Mouse (Mus musculus): ENCODE measurements around the gene Mmrn2. TPM values are rescaled to one million over a fixed set of nuclear protein-coding genes. Genes with fewer than 3 reads are reported as not detected.
A peak's percentile ranks its signal among the peaks of the same experiment; 100 is the strongest.

Mmrn2 gene
- polyA plus RNA-seq, 1 experiment: not detected

- no peak overlapping the region for H3K27ac ChIP-seq (ENCODE audit: insufficient read depth, low read depth, low read length)
- H3K4me3 ChIP-seq (ENCODE audit: insufficient read depth, low read depth, low read length): no peak overlapping the region
- no peak for TF ChIP-seq CTCF (IDR thresholded peaks at IDR 0.05; ENCODE audit: insufficient read depth, low read depth, low read length)
- TF ChIP-seq POLR2A (IDR thresholded peaks at IDR 0.05; ENCODE audit: insufficient read depth, low read depth, low read length): no peak
- 72% methylated on average over 3 of the region's 3 CpGs for WGBS
- H3K4me1 ChIP-seq (ENCODE audit: control insufficient read depth, insufficient read depth, low read length): no peaks in the 10 kb centered on the region; the same call in 1 of the 2 replicates
Observed at GRCm38 (mm10) chr14:34370203-34370602, 5.1 kb upstream of the Mmrn2 start.

GRCm38 (mm10) chr14:34370921-34371320, 4.3 kb upstream of the Mmrn2 start:
- Histone ChIP-seq H3K4me3 (ENCODE audit: insufficient read depth, low read depth, low read length) (no peak overlapping the region), H3K27ac (ENCODE audit: insufficient read depth, low read depth, low read length) (no peak overlapping the region), H3K4me1 (ENCODE audit: control insufficient read depth, insufficient read depth, low read length) (no peaks in the 10 kb centered on the region; the same call in 1 of the 2 replicates)
- 92% methylated on average over 3 of the region's 3 CpGs for WGBS
- TF ChIP-seq POLR2A (IDR thresholded peaks at IDR 0.05; ENCODE audit: insufficient read depth, low read depth, low read length) (no peak), CTCF (IDR thresholded peaks at IDR 0.05; ENCODE audit: insufficient read depth, low read depth, low read length) (no peak)

GRCm38 (mm10) chr14:34371763-34372162, 3.5 kb upstream of the Mmrn2 start:
- Histone ChIP-seq H3K4me3 (ENCODE audit: insufficient read depth, low read depth, low read length) (no peak overlapping the region), H3K4me1 (ENCODE audit: control insufficient read depth, insufficient read depth, low read length) (no peaks in the 10 kb centered on the region; the same call in 1 of the 2 replicates), H3K27ac (ENCODE audit: insufficient read depth, low read depth, low read length) (no peak overlapping the region)
- WGBS: 86% methylated on average over 2 of the region's 2 CpGs
- TF ChIP-seq CTCF (IDR thresholded peaks at IDR 0.05; ENCODE audit: insufficient read depth, low read depth, low read length): no peak
- TF ChIP-seq POLR2A (IDR thresholded peaks at IDR 0.05; ENCODE audit: insufficient read depth, low read depth, low read length): no peak

GRCm38 (mm10) chr14:34372646-34373045, 2.6 kb upstream of the Mmrn2 start:
- WGBS: 90% methylated on average over 6 of the region's 6 CpGs

GRCm38 (mm10) chr14:34373581-34373980, 1.7 kb upstream of the Mmrn2 start:
- Histone ChIP-seq H3K4me1 (ENCODE audit: control insufficient read depth, insufficient read depth, low read length) (peaks cover 2% of the 10 kb centered on the region), H3K4me3 (ENCODE audit: insufficient read depth, low read depth, low read length) (no peak overlapping the region)
- 93% methylated on average over 6 of the region's 6 CpGs for WGBS

More at GRCm38 (mm10) chr14:34372646-34373045, 2.6 kb upstream of the Mmrn2 start:
- 0 out of 2 replicates have a peak, but pooled peaks have one; percentile 11 for TF ChIP-seq CTCF (IDR thresholded peaks at IDR 0.05; ENCODE audit: insufficient read depth, low read depth, low read length)
- TF ChIP-seq POLR2A (IDR thresholded peaks at IDR 0.05; ENCODE audit: insufficient read depth, low read depth, low read length): no peak
- no peak overlapping the region for H3K27ac ChIP-seq (ENCODE audit: insufficient read depth, low read depth, low read length)
- H3K4me1 ChIP-seq (ENCODE audit: control insufficient read depth, insufficient read depth, low read length): no peaks in the 10 kb centered on the region; the same call in 1 of the 2 replicates
- no peak overlapping the region for H3K4me3 ChIP-seq (ENCODE audit: insufficient read depth, low read depth, low read length)

GRCm38 (mm10) chr14:34374577-34374976, 688 bp upstream of the Mmrn2 start, which contains the start of gene Sncg:
TSS of gene Sncg (minus strand) at chr14:34374789.
- peaks cover 7% of the 10 kb centered on the region for H3K4me1 ChIP-seq (ENCODE audit: control insufficient read depth, insufficient read depth, low read length)
- WGBS: 61% methylated on average over 10 of the region's 10 CpGs
- no peak for TF ChIP-seq POLR2A (IDR thresholded peaks at IDR 0.05; ENCODE audit: insufficient read depth, low read depth, low read length)
- TF ChIP-seq CTCF (IDR thresholded peaks at IDR 0.05; ENCODE audit: insufficient read depth, low read depth, low read length): no peak
- no peak within 1 kb of the TSS for H3K4me3 ChIP-seq (ENCODE audit: insufficient read depth, low read depth, low read length)
- H3K27ac ChIP-seq (ENCODE audit: insufficient read depth, low read depth, low read length): no peak within 1 kb of the TSS

More at GRCm38 (mm10) chr14:34373581-34373980, 1.7 kb upstream of the Mmrn2 start:
- H3K27ac ChIP-seq (ENCODE audit: insufficient read depth, low read depth, low read length): no peak overlapping the region
- TF ChIP-seq POLR2A (IDR thresholded peaks at IDR 0.05; ENCODE audit: insufficient read depth, low read depth, low read length) (no peak), CTCF (IDR thresholded peaks at IDR 0.05; ENCODE audit: insufficient read depth, low read depth, low read length) (no peak)

- no peak overlapping the region for H3K4me3 ChIP-seq (ENCODE audit: insufficient read depth, low read depth, low read length)
- H3K27ac ChIP-seq (ENCODE audit: insufficient read depth, low read depth, low read length): no peak overlapping the region
- TF ChIP-seq CTCF (IDR thresholded peaks at IDR 0.05; ENCODE audit: insufficient read depth, low read depth, low read length) (no peak), POLR2A (IDR thresholded peaks at IDR 0.05; ENCODE audit: insufficient read depth, low read depth, low read length) (no peak)
- 95% methylated on average over 5 of the region's 5 CpGs for WGBS
- H3K4me1 ChIP-seq (ENCODE audit: control insufficient read depth, insufficient read depth, low read length): peaks cover 7% of the 10 kb centered on the region
Observed at GRCm38 (mm10) chr14:34375941-34376340, 676 bp downstream of the Mmrn2 start.

- Histone ChIP-seq H3K27ac (ENCODE audit: insufficient read depth, low read depth, low read length) (no peak overlapping the region), H3K4me1 (ENCODE audit: control insufficient read depth, insufficient read depth, low read length) (peaks cover 7% of the 10 kb centered on the region), H3K4me3 (ENCODE audit: insufficient read depth, low read depth, low read length) (no peak overlapping the region)
- TF ChIP-seq CTCF (IDR thresholded peaks at IDR 0.05; ENCODE audit: insufficient read depth, low read depth, low read length) (no peak), POLR2A (IDR thresholded peaks at IDR 0.05; ENCODE audit: insufficient read depth, low read depth, low read length) (no peak)
- WGBS: 82% methylated on average over 4 of the region's 4 CpGs
Observed at GRCm38 (mm10) chr14:34377121-34377520, 1.9 kb downstream of the Mmrn2 start.

GRCm38 (mm10) chr14:34378560-34379331, 3.5 kb downstream of the Mmrn2 start:
- Histone ChIP-seq H3K27ac (ENCODE audit: insufficient read depth, low read depth, low read length) (peak overlapping the region; percentile 48), H3K4me1 (ENCODE audit: control insufficient read depth, insufficient read depth, low read length) (peaks cover 7% of the 10 kb centered on the region), H3K4me3 (ENCODE audit: insufficient read depth, low read depth, low read length) (no peak overlapping the region)
- TF ChIP-seq CTCF (IDR thresholded peaks at IDR 0.05; ENCODE audit: insufficient read depth, low read depth, low read length) (no peak), POLR2A (IDR thresholded peaks at IDR 0.05; ENCODE audit: insufficient read depth, low read depth, low read length) (no peak)
- 71% methylated on average over 11 of the region's 11 CpGs for WGBS

All from olfactory bulb, adult 2 months (tissue).